In the genomic region with DNA sequence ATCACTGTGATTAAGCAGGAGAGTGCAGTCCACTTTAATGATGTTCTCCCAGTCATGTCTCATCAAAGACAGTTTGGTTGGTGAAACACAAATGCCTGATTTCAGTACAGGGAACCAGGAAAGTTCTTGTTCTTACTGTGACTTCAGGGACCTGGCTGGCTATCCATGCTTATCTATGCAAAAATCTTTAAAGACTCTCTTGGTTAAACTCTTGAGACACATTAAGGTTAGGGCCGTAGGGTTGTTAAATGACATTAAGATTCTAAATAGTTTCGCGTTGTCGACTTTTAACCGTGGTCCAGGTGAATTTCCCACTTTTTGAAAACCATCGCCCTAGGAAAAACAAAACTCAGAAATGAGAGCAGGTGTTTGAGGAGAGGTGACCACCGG, we compare ENCODE assay signal across 8 mouse cellular contexts. TPM values are rescaled to one million over a fixed set of nuclear protein-coding genes. Genes with fewer than 3 reads are reported as not detected.
DNase-seq lines count a peak whose midpoint lies in the region; ATAC-seq and TF ChIP-seq lines count a peak whose summit lies in the region.

No protein-coding gene starts in this region.

- H3K4me2 ChIP-seq in forebrain, embryonic 13.5 days, result peak overlapping the region; percentile 68
- peak overlapping the region; percentile 79 for H3K4me2 ChIP-seq in liver, embryonic 14.5 days (ENCODE audit: low read depth)

- 2% methylated on average over 7 of the region's 7 CpGs for WGBS in forebrain, embryonic 13.5 days
- WGBS in liver, embryonic 14.5 days (ENCODE audit: insufficient replicate concordance), result 2% methylated on average over 7 of the region's 7 CpGs

- H3K9ac ChIP-seq in forebrain, embryonic 13.5 days, result peak overlapping the region; percentile 86
- H3K9ac ChIP-seq in liver, embryonic 14.5 days (replicated peaks), result peak overlapping the region; percentile 73

- peaks cover 7% of the 10 kb centered on the region for H3K4me1 ChIP-seq in forebrain, embryonic 13.5 days
- H3K4me1 ChIP-seq in liver, embryonic 14.5 days (replicated peaks; ENCODE audit: control insufficient read depth in 2 of 2, insufficient read depth in 2 of 2, low read length in 1 of 2), result 0 out of 4 replicates have a peak, but pooled peaks cover 0 to 3% of the 10 kb centered on the region in 2 experiments

- intact Hi-C loops in gastrocnemius, adult 2 months (cut with DNase I), result no loop called here

- TF ChIP-seq CTCF in gastrocnemius, adult 2 months (IDR thresholded peaks at IDR 0.05), result no peak
- no peak for TF ChIP-seq CTCF in liver, embryonic 14.5 days (IDR thresholded peaks at IDR 0.05; ENCODE audit: low read depth)

- H3K27ac ChIP-seq in gastrocnemius, adult 2 months, result peak overlapping the region; percentile 100
- peak overlapping the region; percentile 85; the same call in 1 of the 2 replicates for H3K27ac ChIP-seq in forebrain, embryonic 13.5 days
- H3K27ac ChIP-seq in liver, embryonic 14.5 days, result no peak overlapping the region

- no peak for ATAC-seq in forebrain, embryonic 13.5 days
- no peak for ATAC-seq in liver, embryonic 14.5 days (ENCODE audit: insufficient read depth)

- DNase-seq in gastrocnemius, adult 2 months, result no peak
- DNase-seq in gastrocnemius, postnatal 4 days (ENCODE audit: low spot score in 2 of 2), result no peak
- DNase-seq in CD4-positive, CD25-positive, alpha-beta regulatory T cell, adult 2 months (ENCODE audit: low read depth, low spot score), result peak; percentile 14
- no peak for DNase-seq in liver, embryonic 14.5 days (ENCODE audit: low read depth in 3 of 3, low spot score in 3 of 3)
- no peak for DNase-seq in urinary bladder, postnatal 36 days (ENCODE audit: low spot score in 2 of 2)
- DNase-seq in thymus, postnatal 14 days, result no peak
- DNase-seq in cerebellum, postnatal 10 days, result no peak

- TF ChIP-seq EP300 in liver, embryonic 14.5 days (IDR thresholded peaks at IDR 0.05; ENCODE audit: low read depth), result no peak

- no peaks in the 10 kb centered on the region for H3K27me3 ChIP-seq in forebrain, embryonic 13.5 days
- H3K27me3 ChIP-seq in liver, embryonic 14.5 days (ENCODE audit: control insufficient read depth, insufficient read depth, low read length), result no peaks in the 10 kb centered on the region

- H3K4me3 ChIP-seq in gastrocnemius, adult 2 months, result peak overlapping the region; percentile 91
- peak overlapping the region; percentile 65 for H3K4me3 ChIP-seq in forebrain, embryonic 13.5 days
- H3K4me3 ChIP-seq in liver, embryonic 14.5 days (ENCODE audit: insufficient read depth in 1 of 2, low read depth in 2 of 2, low read length in 2 of 2), result peak overlapping the region; percentile 62 to 85

- no peaks in the 10 kb centered on the region for H3K36me3 ChIP-seq in forebrain, embryonic 13.5 days (ENCODE audit: poor library complexity, severe bottlenecking)
- H3K36me3 ChIP-seq in liver, embryonic 14.5 days (replicated peaks; ENCODE audit: control insufficient read depth, insufficient read depth, low read depth), result no peaks in the 10 kb centered on the region

- H3K9me3 ChIP-seq in forebrain, embryonic 13.5 days (replicated peaks), result no peaks in the 10 kb centered on the region
- H3K9me3 ChIP-seq in liver, embryonic 14.5 days (ENCODE audit: control insufficient read depth, low read length), result no peaks in the 10 kb centered on the region

RNA-seq across cellular contexts. Expression of gene Gbe1, which starts 0.3 kb away (rescaled TPM):
- total RNA-seq in gastrocnemius, adult 2 months (2021), result 10 to 100 TPM; 53.8 to 77.1 TPM
- total RNA-seq in gastrocnemius, postnatal 4 days (2021), result 10 to 100 TPM; 23.4 to 27.9 TPM
- polyA plus RNA-seq in forebrain, embryonic 13.5 days (2015; fragmentation: Nextera tagmentation; extraction: Ambion mirVana), result 13.7 and 14.6 TPM in 2 replicates
- polyA plus RNA-seq in liver, embryonic 14.5 days (2012; rRNA removed), result 2.2 and 3.0 TPM in 2 replicates
- polyA plus RNA-seq in liver, embryonic 14.5 days (2014; fragmentation: Nextera tagmentation; extraction: Ambion mirVana), result 5.7 and 6.4 TPM in 2 replicates
